Mouse (Mus musculus) c-Kit-positive CD71-negative TER-119-negative erythroid progenitor cells, embryonic 14.5 days (primary cell): ENCODE measurements at regions not wholly inside any gene's neighbourhood (a gene's known extent, or its start where the extent isn't known, plus 50 kb on each side); places are given as distances from the start of the nearest gene placed in this dataset.

Experiments
- DNase-seq: peaks from one replicate; pipeline ENCODE4 v3.0.0-alpha.2; 2013; ENCODE audit warnings: low read depth

- DNase-seq = no peak
Measured at GRCm38 (mm10) chr15:94219907-94220306, 245.3 kb downstream of the Adamts20 start.

DNA sequence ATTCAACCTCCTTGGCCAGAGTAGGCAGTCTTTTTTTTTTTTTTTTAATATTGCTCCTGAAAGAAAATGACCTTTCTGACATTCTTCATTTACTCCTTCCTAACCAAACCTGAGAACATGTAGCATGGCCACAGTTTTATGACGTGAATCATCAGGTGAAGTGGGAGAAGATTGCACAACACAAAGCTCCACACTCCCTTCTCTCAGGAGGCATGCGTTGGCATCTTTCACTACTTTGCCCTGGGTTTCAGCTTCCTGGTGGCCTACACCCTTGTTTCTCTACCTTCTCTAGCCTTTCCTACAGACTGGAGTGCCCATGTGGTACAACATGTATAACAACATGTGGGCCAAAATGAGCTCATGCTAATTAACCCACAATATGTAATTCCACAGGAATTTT, 248.5 kb downstream of the Adamts20 start:
- no peak for DNase-seq

GRCm38 (mm10) chr15:94214440-94214839, 250.8 kb downstream of the Adamts20 start:
- peak; percentile 24 for DNase-seq

DNA sequence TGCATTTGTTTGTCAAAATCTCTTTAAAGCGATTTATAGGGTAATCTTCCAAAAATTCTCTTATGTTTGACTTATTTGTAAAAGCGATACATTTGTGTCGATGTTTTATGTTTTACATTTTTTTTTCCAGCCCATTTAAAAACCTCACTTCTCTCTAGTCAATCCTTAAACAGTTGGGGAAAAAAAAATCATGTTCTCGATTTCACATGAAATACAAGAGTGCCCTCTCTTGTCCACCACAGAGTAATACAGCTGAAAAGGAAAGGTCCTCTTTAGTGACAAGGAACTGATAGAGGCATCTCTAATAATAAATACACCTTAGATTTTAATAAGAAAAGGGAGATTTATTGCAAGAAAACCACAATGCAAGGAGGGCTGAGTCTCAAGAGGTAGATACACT, 251.8 kb downstream of the Adamts20 start:
- DNase-seq = peak; percentile 10

GRCm38 (mm10) chr15:94208476-94208875, 256.7 kb downstream of the Adamts20 start:
- no peak for DNase-seq

DNA sequence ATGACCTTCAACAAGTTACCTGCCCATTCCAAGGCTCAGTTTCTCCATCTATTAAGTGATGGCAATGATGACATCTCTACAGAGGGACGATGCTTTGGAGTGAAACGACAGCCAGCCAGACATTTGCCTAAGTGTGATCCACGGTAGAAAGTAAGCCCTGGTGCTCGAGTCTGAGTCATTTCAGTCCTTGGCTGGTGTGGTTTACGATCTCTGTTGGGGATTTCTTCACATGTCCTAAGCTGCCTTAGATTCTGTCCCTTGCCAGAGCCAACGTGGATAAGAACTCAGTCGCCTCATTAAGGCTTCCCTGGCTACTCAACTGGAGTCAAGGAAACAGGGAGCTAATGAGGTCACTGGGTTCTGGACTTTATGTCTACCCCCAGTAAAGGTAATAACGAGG, 258.8 kb downstream of the Adamts20 start:
- DNase-seq = no peak

GRCm38 (mm10) chr15:94205309-94205893, 259.8 kb downstream of the Adamts20 start:
- DNase-seq = no peak

- no peak for DNase-seq
Measured at GRCm38 (mm10) chr15:94190081-94190488, 275.1 kb downstream of the Adamts20 start.

- no peak for DNase-seq
Measured at GRCm38 (mm10) chr15:94187588-94187987, 277.6 kb downstream of the Adamts20 start.

DNA sequence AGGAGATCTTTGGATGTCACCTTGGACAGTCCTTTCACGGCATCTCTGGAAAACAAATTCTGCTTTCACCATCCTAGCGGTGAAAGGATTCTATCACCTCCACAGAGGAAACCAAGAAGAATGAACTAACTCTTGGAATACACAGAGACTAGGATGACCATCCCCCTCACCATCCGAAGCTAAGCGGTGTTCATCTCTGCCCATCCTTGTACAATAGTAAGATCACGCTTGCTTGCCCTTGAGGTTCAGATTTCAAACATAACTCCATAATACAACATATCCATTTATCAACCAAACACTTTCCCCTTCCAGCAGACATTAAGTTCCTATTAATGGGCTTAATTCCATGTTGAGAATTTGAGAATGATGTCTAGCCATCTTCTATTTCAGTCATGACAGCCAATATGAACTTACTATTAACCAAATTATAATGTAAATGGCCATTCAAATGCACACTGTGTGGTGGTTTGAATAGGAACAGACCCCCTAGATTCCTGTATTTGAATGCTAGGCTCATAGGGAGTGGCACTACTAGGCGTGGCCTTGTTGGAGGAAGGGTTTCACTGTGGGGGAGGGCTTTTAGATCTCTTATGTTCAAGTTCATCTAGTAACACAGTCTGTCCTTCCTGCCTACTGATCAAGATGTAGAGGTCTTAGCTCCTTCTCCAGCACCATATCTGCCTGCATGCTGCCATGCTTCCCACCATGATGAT, 281.4 kb downstream of the Adamts20 start:
- DNase-seq = no peak

DNA sequence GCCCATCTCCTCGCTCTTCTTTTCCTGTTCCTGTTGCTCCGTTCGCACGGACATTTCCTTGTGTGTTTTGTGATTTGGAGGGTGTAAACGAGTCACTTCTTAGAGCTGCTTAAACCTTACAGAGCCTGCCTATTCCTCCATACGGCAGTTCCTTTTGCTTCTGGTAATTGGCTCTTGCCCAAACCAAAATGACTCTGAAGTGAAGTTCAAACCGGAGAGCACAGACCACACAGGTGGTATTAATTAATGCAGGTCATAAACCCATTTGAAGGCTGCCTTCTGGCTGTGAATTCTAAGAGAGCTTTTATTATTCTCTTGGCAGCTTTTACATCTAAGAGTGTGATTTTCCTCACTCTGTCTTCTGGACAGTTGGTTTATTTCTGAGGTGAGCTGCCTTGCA, 291.1 kb downstream of the Adamts20 start:
- no peak for DNase-seq

- no peak for DNase-seq
Measured at GRCm38 (mm10) chr15:94160806-94161205, 304.4 kb downstream of the Adamts20 start.

- no peak for DNase-seq
Measured at GRCm38 (mm10) chr15:94139534-94139958, 325.7 kb downstream of the Adamts20 start.

- no peak for DNase-seq
Measured at GRCm38 (mm10) chr15:94137159-94137952, 327.9 kb downstream of the Adamts20 start.

GRCm38 (mm10) chr15:94112801-94113200, 352.4 kb downstream of the Adamts20 start:
- DNase-seq = no peak

DNA sequence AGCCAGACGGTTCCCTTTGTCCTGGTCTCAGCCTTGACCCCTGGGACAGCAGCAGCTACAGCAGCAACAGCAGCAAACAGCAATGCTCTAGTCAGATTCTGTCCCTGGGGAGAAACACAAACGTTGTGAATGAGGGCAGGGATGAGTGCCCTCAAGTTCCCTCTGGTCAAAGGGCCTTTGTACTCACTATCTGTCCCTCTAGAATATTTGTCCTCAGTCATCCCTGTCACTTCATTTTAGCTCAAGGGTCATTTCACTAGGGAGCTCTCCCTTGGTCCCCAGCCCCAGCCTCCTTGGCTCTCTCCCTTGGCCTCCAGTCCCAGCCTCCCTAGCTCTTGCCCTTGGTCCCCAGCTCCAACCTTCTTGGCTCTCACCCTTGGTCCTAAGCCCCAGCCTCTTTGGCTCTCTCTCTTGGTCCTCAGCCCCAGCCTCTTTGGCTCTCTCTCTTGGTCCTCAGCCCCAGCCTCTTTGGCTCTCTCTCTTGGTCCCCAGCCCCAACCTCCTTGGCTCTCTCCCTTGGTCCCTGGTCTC, 358.0 kb downstream of the Adamts20 start:
- DNase-seq = no peak

DNA sequence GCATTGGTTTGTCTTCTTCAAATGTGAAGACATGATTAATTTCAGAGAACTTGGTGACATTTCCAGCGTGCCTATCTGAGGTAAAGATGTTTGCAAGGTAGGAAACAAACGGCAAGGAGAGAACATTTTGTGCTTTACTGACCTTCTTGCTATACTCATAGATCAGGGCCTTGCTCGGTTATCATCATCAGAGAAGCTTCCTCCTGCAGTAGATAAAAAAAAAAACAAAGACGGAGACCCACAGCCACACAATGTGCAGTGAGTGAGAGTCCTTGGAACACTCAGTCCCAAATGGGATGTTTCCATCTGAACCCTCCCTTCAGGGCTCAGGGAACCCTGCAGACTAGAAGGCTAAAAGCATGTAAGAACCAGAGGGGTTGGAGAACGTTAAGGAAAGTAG, 374.6 kb downstream of the Adamts20 start:
- no peak for DNase-seq

DNA sequence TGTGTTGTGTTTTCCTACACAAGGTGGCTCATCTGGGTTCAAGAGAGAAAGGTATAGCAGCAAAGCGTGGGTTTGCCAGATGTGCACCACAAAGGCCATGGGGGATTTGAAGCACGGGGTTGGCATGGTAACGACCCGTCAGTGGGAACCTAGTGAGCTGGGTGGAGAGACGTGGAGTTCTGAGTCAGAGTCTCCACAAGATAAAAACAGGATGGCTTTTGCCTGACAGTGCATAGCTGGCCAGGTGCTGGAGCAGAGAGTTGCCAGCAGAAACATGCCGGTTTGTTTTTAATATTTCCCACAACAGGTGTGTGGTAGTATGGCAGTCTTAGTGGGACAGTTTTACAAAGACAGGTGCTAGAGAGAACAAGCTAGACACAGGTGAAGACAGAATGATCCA, 375.4 kb downstream of the Adamts20 start:
- no peak for DNase-seq

- no peak for DNase-seq
Measured at GRCm38 (mm10) chr15:94082369-94082768, 382.8 kb downstream of the Adamts20 start.

GRCm38 (mm10) chr15:94077056-94077455, 388.2 kb downstream of the Adamts20 start:
- no peak for DNase-seq

- DNase-seq = no peak
Measured at GRCm38 (mm10) chr15:94074161-94074950, 390.9 kb downstream of the Adamts20 start.

- no peak for DNase-seq
Measured at GRCm38 (mm10) chr15:94067721-94068120, 397.5 kb downstream of the Adamts20 start.
